Mouse (Mus musculus): ENCODE measurements around the gene Casq1.

- TF ChIP-seq POLR2A (IDR thresholded peaks at IDR 0.05; ENCODE audit: low read depth, low read length) (no peak), CTCF (IDR thresholded peaks at IDR 0.05; ENCODE audit: borderline replicate concordance, insufficient read depth, low read length) (no peak)
These were observed 9.5 kb upstream of the Casq1 start for GRCm38 (mm10) chr1:172229215-172229614.
